Mouse (Mus musculus): ENCODE measurements at regions not wholly inside any gene's neighbourhood (a gene's known extent, or its start where the extent isn't known, plus 50 kb on each side); places are given as distances from the start of the nearest gene placed in this dataset.

- 5% methylated on average over 7 of the region's 7 CpGs for WGBS
- H3K4me1 ChIP-seq (ENCODE audit: control insufficient read depth, insufficient read depth, low read length), result no peaks in the 10 kb centered on the region
- DNase-seq, result peak; percentile 28
- no peaks in the 10 kb centered on the region; the same call in 1 of the 2 replicates for H3K27me3 ChIP-seq (replicated peaks; ENCODE audit: control insufficient read depth, insufficient read depth, low read length)
- no peak overlapping the region for H3K4me3 ChIP-seq (ENCODE audit: insufficient read depth, low read depth, low read length)
- no peak overlapping the region for H3K27ac ChIP-seq (ENCODE audit: insufficient read depth, low read depth, low read length)
- TF ChIP-seq CTCF (conservative IDR thresholded peaks at IDR 0.05; ENCODE audit: insufficient read depth, insufficient read length, low read depth, low read length), result peak; percentile 71
- TF ChIP-seq POLR2A (IDR thresholded peaks at IDR 0.05; ENCODE audit: low read depth, low read length), result no peak
- no peaks in the 10 kb centered on the region for H3K36me3 ChIP-seq (ENCODE audit: control insufficient read depth, insufficient read depth, low read length)
Observed at GRCm38 (mm10) chr15:52506930-52507329, 1377.8 kb upstream of the Gm7489 start.

DNA sequence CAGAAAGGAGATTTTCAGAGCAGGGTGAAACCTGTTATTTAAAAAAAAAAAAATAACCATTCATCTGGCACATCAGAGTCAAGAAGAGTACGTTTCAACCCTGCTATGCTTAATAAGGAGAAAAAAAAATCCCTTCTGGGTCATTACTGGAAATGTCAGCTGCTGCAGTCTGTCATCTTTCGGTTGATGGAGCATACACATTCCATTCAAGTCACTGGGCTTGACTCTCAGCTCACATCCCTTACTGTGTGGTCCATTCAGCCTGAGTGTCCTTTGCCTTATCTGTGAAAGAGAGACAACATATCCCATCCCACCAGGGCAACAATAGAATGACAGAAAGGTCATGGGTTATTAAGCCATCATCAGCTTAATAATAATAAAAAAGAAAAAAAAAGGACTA is 1376.1 kb upstream of the Gm7489 start:
- H3K4me1 ChIP-seq (ENCODE audit: control insufficient read depth, insufficient read depth, low read length), result no peaks in the 10 kb centered on the region
- WGBS, result 57% methylated on average over 2 of the region's 2 CpGs
- TF ChIP-seq CTCF (conservative IDR thresholded peaks at IDR 0.05; ENCODE audit: insufficient read depth, insufficient read length, low read depth, low read length), result no peak
- TF ChIP-seq POLR2A (IDR thresholded peaks at IDR 0.05; ENCODE audit: low read depth, low read length), result no peak
- no peak overlapping the region for H3K4me3 ChIP-seq (ENCODE audit: insufficient read depth, low read depth, low read length)
- no peak overlapping the region for H3K27ac ChIP-seq (ENCODE audit: insufficient read depth, low read depth, low read length)
- no peaks in the 10 kb centered on the region; the same call in 1 of the 2 replicates for H3K27me3 ChIP-seq (replicated peaks; ENCODE audit: control insufficient read depth, insufficient read depth, low read length)
- no peaks in the 10 kb centered on the region for H3K36me3 ChIP-seq (ENCODE audit: control insufficient read depth, insufficient read depth, low read length)
- DNase-seq, result no peak

GRCm38 (mm10) chr15:52510137-52510536 is 1374.6 kb upstream of the Gm7489 start:
- H3K4me1 ChIP-seq (ENCODE audit: control insufficient read depth, insufficient read depth, low read length), result no peaks in the 10 kb centered on the region
- WGBS, result 65% methylated on average over 4 of the region's 4 CpGs
- no peak for DNase-seq
- no peaks in the 10 kb centered on the region for H3K36me3 ChIP-seq (ENCODE audit: control insufficient read depth, insufficient read depth, low read length)
- H3K27me3 ChIP-seq (replicated peaks; ENCODE audit: control insufficient read depth, insufficient read depth, low read length), result no peaks in the 10 kb centered on the region; the same call in 1 of the 2 replicates
- TF ChIP-seq CTCF (conservative IDR thresholded peaks at IDR 0.05; ENCODE audit: insufficient read depth, insufficient read length, low read depth, low read length) (no peak), POLR2A (IDR thresholded peaks at IDR 0.05; ENCODE audit: low read depth, low read length) (no peak)
- no peak overlapping the region for H3K27ac ChIP-seq (ENCODE audit: insufficient read depth, low read depth, low read length)
- no peak overlapping the region for H3K4me3 ChIP-seq (ENCODE audit: insufficient read depth, low read depth, low read length)

DNA sequence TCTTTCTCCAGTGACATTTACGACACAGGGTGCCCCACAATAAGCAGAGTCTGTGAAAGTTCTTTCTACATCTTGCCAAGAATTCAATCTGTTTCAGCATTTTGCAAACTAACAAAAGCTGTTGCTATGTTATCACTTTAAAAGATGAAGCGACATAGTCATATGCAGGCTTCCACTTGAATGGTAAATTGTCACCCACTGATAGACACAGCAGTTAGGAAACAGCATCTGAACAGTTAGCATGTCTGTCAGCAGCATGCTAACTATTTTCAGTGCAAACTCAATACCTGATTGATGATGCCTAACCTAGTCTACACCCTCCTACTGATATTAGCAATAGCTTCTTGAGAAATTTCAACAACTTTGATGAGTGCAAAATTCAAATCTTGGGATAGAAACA is 1348.1 kb upstream of the Gm7489 start:
- no peaks in the 10 kb centered on the region for H3K36me3 ChIP-seq (ENCODE audit: control insufficient read depth, insufficient read depth, low read length)
- H3K27ac ChIP-seq (ENCODE audit: insufficient read depth, low read depth, low read length), result no peak overlapping the region
- no peaks in the 10 kb centered on the region for H3K4me1 ChIP-seq (ENCODE audit: control insufficient read depth, insufficient read depth, low read length)
- no peak overlapping the region for H3K4me3 ChIP-seq (ENCODE audit: insufficient read depth, low read depth, low read length)
- no peak for TF ChIP-seq POLR2A (IDR thresholded peaks at IDR 0.05; ENCODE audit: low read depth, low read length)
- TF ChIP-seq CTCF (conservative IDR thresholded peaks at IDR 0.05; ENCODE audit: insufficient read depth, insufficient read length, low read depth, low read length), result no peak
- DNase-seq, result no peak
- WGBS, result 88% methylated on average over 2 of the region's 2 CpGs
- H3K27me3 ChIP-seq (replicated peaks; ENCODE audit: control insufficient read depth, insufficient read depth, low read length), result no peaks in the 10 kb centered on the region

- H3K27me3 ChIP-seq (replicated peaks; ENCODE audit: control insufficient read depth, insufficient read depth, low read length), result no peaks in the 10 kb centered on the region
- DNase-seq, result no peak
- no peak overlapping the region for H3K27ac ChIP-seq (ENCODE audit: insufficient read depth, low read depth, low read length)
- no peaks in the 10 kb centered on the region for H3K36me3 ChIP-seq (ENCODE audit: control insufficient read depth, insufficient read depth, low read length)
- no peaks in the 10 kb centered on the region for H3K4me1 ChIP-seq (ENCODE audit: control insufficient read depth, insufficient read depth, low read length)
- no peak overlapping the region for H3K4me3 ChIP-seq (ENCODE audit: insufficient read depth, low read depth, low read length)
- no peak for TF ChIP-seq POLR2A (IDR thresholded peaks at IDR 0.05; ENCODE audit: low read depth, low read length)
- TF ChIP-seq CTCF (conservative IDR thresholded peaks at IDR 0.05; ENCODE audit: insufficient read depth, insufficient read length, low read depth, low read length), result no peak
Observed at GRCm38 (mm10) chr15:52558682-52559081, 1326.0 kb upstream of the Gm7489 start.

DNA sequence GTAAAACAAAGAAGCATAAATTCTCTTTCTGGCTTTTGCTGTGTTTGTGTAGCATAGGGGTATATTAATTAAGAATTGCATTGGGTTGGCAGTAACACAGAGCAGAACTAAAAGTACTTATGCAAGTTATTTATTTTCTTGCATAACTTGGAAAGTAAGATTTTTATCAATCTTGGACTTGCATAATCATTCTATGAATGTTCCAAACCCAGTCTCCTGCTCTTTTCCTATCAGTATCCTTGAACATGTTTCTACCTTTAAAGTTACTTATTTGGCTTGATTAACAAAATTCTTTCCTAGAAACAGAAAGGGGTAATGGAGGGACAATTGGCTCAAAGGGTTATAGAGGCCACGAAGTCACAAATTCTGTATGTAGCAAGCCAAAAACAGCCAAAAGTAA is 1320.6 kb upstream of the Gm7489 start:
- no peak overlapping the region for H3K4me3 ChIP-seq (ENCODE audit: insufficient read depth, low read depth, low read length)
- H3K27ac ChIP-seq (ENCODE audit: insufficient read depth, low read depth, low read length), result no peak overlapping the region
- H3K36me3 ChIP-seq (ENCODE audit: control insufficient read depth, insufficient read depth, low read length), result no peaks in the 10 kb centered on the region
- H3K4me1 ChIP-seq (ENCODE audit: control insufficient read depth, insufficient read depth, low read length), result no peaks in the 10 kb centered on the region
- no peak for DNase-seq
- TF ChIP-seq CTCF (conservative IDR thresholded peaks at IDR 0.05; ENCODE audit: insufficient read depth, insufficient read length, low read depth, low read length) (no peak), POLR2A (IDR thresholded peaks at IDR 0.05; ENCODE audit: low read depth, low read length) (no peak)
- 86% methylated on average over 1 of the region's 1 CpGs for WGBS
- H3K27me3 ChIP-seq (replicated peaks; ENCODE audit: control insufficient read depth, insufficient read depth, low read length), result no peaks in the 10 kb centered on the region

DNA sequence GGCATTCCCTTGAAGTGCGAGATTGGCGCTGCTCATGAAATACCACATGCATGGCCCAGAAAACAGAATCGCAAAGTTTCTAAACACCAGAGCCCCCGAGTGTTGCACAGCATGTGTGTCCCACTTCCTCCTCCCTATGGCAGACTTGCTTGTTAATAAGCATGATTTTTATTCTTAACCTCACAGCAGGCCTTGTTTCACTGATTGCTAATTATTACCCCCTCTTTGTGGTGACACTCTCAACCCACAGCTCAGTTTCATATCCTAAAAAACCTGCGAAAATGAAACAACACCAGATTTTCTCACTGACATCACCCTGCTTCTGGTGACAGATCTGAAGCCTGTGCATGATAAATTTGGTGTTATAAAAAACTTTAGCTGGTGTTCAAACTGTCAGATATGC is 1319.3 kb upstream of the Gm7489 start:
- Histone ChIP-seq H3K36me3 (ENCODE audit: control insufficient read depth, insufficient read depth, low read length) (no peaks in the 10 kb centered on the region), H3K4me1 (ENCODE audit: control insufficient read depth, insufficient read depth, low read length) (no peaks in the 10 kb centered on the region), H3K27me3 (replicated peaks; ENCODE audit: control insufficient read depth, insufficient read depth, low read length) (no peaks in the 10 kb centered on the region), H3K4me3 (ENCODE audit: insufficient read depth, low read depth, low read length) (no peak overlapping the region), H3K27ac (ENCODE audit: insufficient read depth, low read depth, low read length) (no peak overlapping the region)
- no peak for DNase-seq
- TF ChIP-seq CTCF (conservative IDR thresholded peaks at IDR 0.05; ENCODE audit: insufficient read depth, insufficient read length, low read depth, low read length), result no peak
- WGBS, result 83% methylated on average over 5 of the region's 5 CpGs

DNA sequence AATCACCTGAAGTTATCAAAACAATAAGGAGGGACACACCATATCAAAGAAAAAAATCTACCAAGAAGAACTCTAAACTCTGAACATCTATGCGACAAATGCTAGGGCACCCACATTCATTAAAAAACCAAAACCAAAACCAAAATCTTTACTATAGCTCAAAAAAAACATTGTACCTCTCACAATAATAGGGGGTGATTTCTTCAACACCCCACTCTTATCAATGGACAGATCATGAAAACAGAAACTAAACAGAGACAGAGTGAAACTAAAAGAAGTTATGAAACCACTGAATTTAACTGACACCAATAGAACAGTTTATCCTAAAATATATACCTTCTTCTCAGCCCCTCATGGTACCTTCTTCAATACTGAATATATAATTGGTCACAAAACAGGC is 1314.5 kb upstream of the Gm7489 start:
- Histone ChIP-seq H3K4me1 (ENCODE audit: control insufficient read depth, insufficient read depth, low read length) (no peaks in the 10 kb centered on the region), H3K27me3 (replicated peaks; ENCODE audit: control insufficient read depth, insufficient read depth, low read length) (no peaks in the 10 kb centered on the region), H3K27ac (ENCODE audit: insufficient read depth, low read depth, low read length) (no peak overlapping the region), H3K4me3 (ENCODE audit: insufficient read depth, low read depth, low read length) (no peak overlapping the region), H3K36me3 (ENCODE audit: control insufficient read depth, insufficient read depth, low read length) (no peaks in the 10 kb centered on the region)
- DNase-seq, result no peak
- WGBS, result 100% methylated on average over 1 of the region's 1 CpGs
- TF ChIP-seq CTCF (conservative IDR thresholded peaks at IDR 0.05; ENCODE audit: insufficient read depth, insufficient read length, low read depth, low read length) (no peak), POLR2A (IDR thresholded peaks at IDR 0.05; ENCODE audit: low read depth, low read length) (no peak)
